Mouse (Mus musculus): Measurements from ENCODE around the gene Mrpl23.

GRCm38 (mm10) chr7:142581186-142581585 lies 48.7 kb downstream of the Mrpl23 start:
- TF ChIP-seq CTCF (IDR thresholded peaks at IDR 0.05; ENCODE audit: control insufficient read depth, insufficient read depth, insufficient replicate concordance, low read depth, low read length) (no peak), POLR2A (IDR thresholded peaks at IDR 0.05; ENCODE audit: control insufficient read depth, low read depth, low read length) (no peak)
